Mouse (Mus musculus) gastrocnemius, postnatal 36 days (tissue): ENCODE measurements around the gene Ntmt1. TPM values are rescaled to one million over a fixed set of nuclear protein-coding genes. Genes with fewer than 3 reads are reported as not detected.

Source experiments
- DNase-seq, 2 experiments: peaks; one replicate each; pipeline ENCODE4 v3.0.0; 2022
- intact Hi-C: fragments of 180-260 bp; cut with DNase I; formaldehyde crosslinking; loops from one replicate; pipeline ENCODE4 v1.15.1; 2025
- total RNA-seq, 2 experiments: library from RNA; stranded (reverse); gene quantifications; 2 replicates each; pipeline ENCODE4 v1.2.3; 2021

The Ntmt1 gene
- total RNA-seq, 2 experiments from 2014 or later = 13.0 to 15.9 TPM

- intact Hi-C loops = no loop called here
- DNase-seq = no peak
Measured at GRCm38 (mm10) chr2:30852771-30853313, 45.2 kb downstream of the Ntmt1 start.

- DNase-seq = no peak
- intact Hi-C loops = no loop called here
Measured at GRCm38 (mm10) chr2:30857076-30857475, 49.5 kb downstream of the Ntmt1 start.

- DNase-seq = no peak
- intact Hi-C loops = no loop called here
Measured at GRCm38 (mm10) chr2:30859782-30860181, 52.2 kb downstream of the Ntmt1 start.

GRCm38 (mm10) chr2:30862081-30862480 lies 54.5 kb downstream of the Ntmt1 start:
- intact Hi-C loops = no loop called here
- DNase-seq = no peak

DNA sequence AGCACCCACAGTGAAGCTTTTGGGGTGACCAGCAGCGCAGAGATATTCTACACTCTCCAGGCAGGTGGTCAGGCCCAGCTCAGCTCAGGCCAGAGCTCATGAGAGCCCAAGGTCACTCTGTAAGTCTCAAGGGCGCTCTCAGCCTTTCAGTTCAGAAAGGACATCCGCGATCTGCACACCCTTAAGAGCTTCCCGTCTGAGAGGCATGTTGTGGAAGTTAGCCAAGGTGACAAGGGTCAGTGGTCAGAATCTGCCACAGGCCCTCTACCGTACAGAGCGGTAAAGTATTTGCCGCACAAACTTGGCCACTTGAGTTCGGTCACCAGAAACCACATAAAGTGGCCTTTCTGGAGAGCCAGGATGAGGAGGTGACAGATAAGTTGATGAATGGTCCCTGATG lies 55.9 kb downstream of the Ntmt1 start:
- intact Hi-C loops = no loop called here
- DNase-seq = no peak

DNA sequence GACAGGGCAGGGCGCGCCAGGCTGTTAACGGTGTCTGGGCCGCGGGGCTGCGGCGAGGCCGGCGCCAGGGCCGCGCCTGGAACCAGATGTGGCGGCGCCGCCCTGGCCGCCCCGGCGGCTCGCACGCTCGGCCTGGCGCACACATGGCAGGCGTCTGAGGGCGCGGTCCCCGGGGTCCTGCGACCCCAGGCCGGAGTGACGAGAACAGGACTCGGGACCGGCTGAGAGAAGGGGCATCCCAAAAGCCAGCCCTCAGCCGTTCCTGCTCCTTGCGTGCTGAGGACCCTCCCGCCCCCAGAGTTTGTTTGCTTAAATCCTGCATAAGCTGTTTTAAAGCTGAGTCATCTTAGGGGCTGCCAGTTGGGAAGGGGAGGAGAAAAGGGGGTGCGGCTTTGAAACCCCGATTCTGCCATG lies 57.3 kb downstream of the Ntmt1 start:
- intact Hi-C loops = no loop called here
- peak in 1 of 2 experiments; percentile 39 for DNase-seq

GRCm38 (mm10) chr2:30865426-30865825 lies 57.8 kb downstream of the Ntmt1 start:
- intact Hi-C loops = no loop called here
- no peak for DNase-seq

DNA sequence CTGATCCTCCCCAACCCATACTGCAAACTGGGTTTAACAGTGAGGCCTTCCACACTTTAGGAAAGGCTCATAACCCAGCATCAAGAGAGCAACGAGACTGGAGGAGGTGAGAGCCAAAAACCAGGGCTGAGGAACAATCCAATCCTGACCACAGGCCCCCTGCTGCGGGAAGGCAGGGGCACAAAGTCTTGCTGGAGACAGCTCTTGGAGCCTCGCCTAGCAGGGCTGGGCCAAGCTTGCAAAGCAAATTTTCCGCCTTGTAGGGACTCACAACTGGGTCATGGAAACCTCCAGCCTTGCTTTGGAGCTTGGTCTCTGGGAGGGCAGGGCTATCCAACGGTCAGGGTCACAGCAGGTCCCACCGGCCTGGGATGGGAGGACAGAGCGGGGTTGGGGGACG lies 63.2 kb downstream of the Ntmt1 start:
- intact Hi-C loops = no loop called here
- peak; percentile 52 to 53 for DNase-seq

Other genes starting within 250 kb of the Ntmt1 start
- gene Cstad, start 212.8 kb upstream of the Ntmt1 start, total RNA-seq = 1 to 10 TPM; 2.5 to 3.4 TPM
- 1 to 10 TPM; 1.3 to 5.3 TPM for gene 1700001O22Rik, start 4.2 kb upstream of the Ntmt1 start, total RNA-seq
- gene Asb6, start 22.5 kb downstream of the Ntmt1 start, total RNA-seq = 1 to 10 TPM; 6.6 to 7.6 TPM
- 1 to 10 TPM; 1.9 to 2.4 TPM for gene Prrx2, start 27.1 kb downstream of the Ntmt1 start, total RNA-seq
- 1 to 10 TPM; 3.0 to 6.5 TPM for gene Ptges, start 122.0 kb downstream of the Ntmt1 start, total RNA-seq
- gene Tor1b, start 145.1 kb downstream of the Ntmt1 start, total RNA-seq = 10 to 100 TPM; 19.0 to 22.7 TPM
- gene Tor1a, start 160.1 kb downstream of the Ntmt1 start, total RNA-seq = 1 to 10 TPM; 4.1 to 5.1 TPM
- 10 to 100 TPM; 19.8 to 22.8 TPM for gene BC005624, start 174.4 kb downstream of the Ntmt1 start, total RNA-seq
- gene Usp20, start 174.5 kb downstream of the Ntmt1 start, total RNA-seq = 1 to 10 TPM; 6.6 to 8.7 TPM